Comparison of ENCODE assay signal across 21 mouse cellular contexts in genomic region chr1:68666831-68667601, GRCm38 (mm10).
DNase-seq lines count a peak whose midpoint lies in the region; ATAC-seq and TF ChIP-seq lines count a peak whose summit lies in the region.
"Had no signal": no experiment of that assay in that cellular context is flagged by ENCODE, and none has a peak within 500 bp of the region (broad histone marks: within the 10 kb centered on the region; RNA-seq: fewer than 3 reads in every experiment).

No protein-coding gene starts in this region.

- H3K79me2 ChIP-seq in heart, adult 2 months (replicated peaks; ENCODE audit: control insufficient read depth, insufficient read depth, low read length), result no peaks in the 10 kb centered on the region

- ATAC-seq in forebrain, embryonic 13.5 days, result peak; percentile 94
- ATAC-seq in forebrain, postnatal 0 days, result peak; percentile 86
- no peak for ATAC-seq in granulocyte monocyte progenitor cell, adult 5-6 weeks (replicated peaks; ENCODE audit: poor library complexity, severe bottlenecking)
- ATAC-seq in midbrain, embryonic 16.5 days, result no peak
- ATAC-seq: activated CD4-positive, CD25-positive, alpha-beta regulatory T cell, adult 4 months; hindbrain, postnatal 0 days; Patski had no signal

- H3K4me1 ChIP-seq in forebrain, embryonic 13.5 days, result peaks cover 13% of the 10 kb centered on the region; the same call in 1 of the 2 replicates
- no peaks in the 10 kb centered on the region for H3K4me1 ChIP-seq in forebrain, postnatal 0 days (ENCODE audit: insufficient read depth)
- H3K4me1 ChIP-seq in heart, adult 2 months (ENCODE audit: control insufficient read depth, insufficient read depth, low read length), result no peaks in the 10 kb centered on the region
- no peaks in the 10 kb centered on the region for H3K4me1 ChIP-seq in midbrain, embryonic 16.5 days (ENCODE audit: control insufficient read depth, insufficient read depth, low read length)
- H3K4me1 ChIP-seq: embryonic facial prominence, embryonic 12.5 days; hindbrain, embryonic 13.5 days had no signal

- TF ChIP-seq POLR2A in brain, embryonic 14.5 days (IDR thresholded peaks at IDR 0.05; ENCODE audit: borderline replicate concordance, extremely low read depth, insufficient read depth, insufficient read length, poor library complexity, severe bottlenecking), result no peak
- TF ChIP-seq POLR2A in heart, adult 2 months (IDR thresholded peaks at IDR 0.05; ENCODE audit: insufficient read depth, low read depth, low read length), result no peak

- no peak overlapping the region for H3K9ac ChIP-seq in forebrain, embryonic 13.5 days
- H3K9ac ChIP-seq in forebrain, postnatal 0 days, result no peak overlapping the region
- no peak overlapping the region for H3K9ac ChIP-seq in heart, adult 2 months (ENCODE audit: low read depth, low read length)
- H3K9ac ChIP-seq in midbrain, embryonic 16.5 days (ENCODE audit: low read depth, low read length), result no peak overlapping the region
- H3K9ac ChIP-seq: embryonic facial prominence, embryonic 12.5 days; heart, embryonic 15.5 days; hindbrain, embryonic 13.5 days had no signal

- TF ChIP-seq CTCF in brain, embryonic 14.5 days (IDR thresholded peaks at IDR 0.05; ENCODE audit: borderline replicate concordance, extremely low read depth, insufficient read depth, insufficient read length), result no peak
- TF ChIP-seq CTCF in forebrain, postnatal 0 days (IDR thresholded peaks at IDR 0.05; ENCODE audit: low read depth), result no peak
- TF ChIP-seq CTCF in heart, adult 2 months (IDR thresholded peaks at IDR 0.05), result no peak

- H3K27ac ChIP-seq in forebrain, embryonic 13.5 days, result no peak overlapping the region
- no peak overlapping the region for H3K27ac ChIP-seq in forebrain, postnatal 0 days (ENCODE audit: low read depth, low read length)
- H3K27ac ChIP-seq in heart, adult 2 months, result no peak overlapping the region
- H3K27ac ChIP-seq in midbrain, embryonic 16.5 days (ENCODE audit: low read length), result no peak overlapping the region
- H3K27ac ChIP-seq: embryonic facial prominence, embryonic 12.5 days; heart, embryonic 15.5 days; hindbrain, embryonic 13.5 days; hindbrain, postnatal 0 days had no signal

- DNase-seq in brain, embryonic 14.5 days (ENCODE audit: low read depth), result peak; percentile 84
- peak; percentile 10 for DNase-seq in forebrain, postnatal 0 days
- no peak for DNase-seq in heart, adult 2 months
- DNase-seq: adrenal gland, postnatal 14 days; cerebellum, adult 11 months; cerebellum, adult 8-10 months; cerebellum, postnatal 25 days; gastrocnemius, postnatal 36 days; heart, adult 18-20 months; heart, postnatal 14 days had no signal

- intact Hi-C loops in heart, adult 2 months (cut with DNase I), result no loop called here

- no peaks in the 10 kb centered on the region for H3K36me3 ChIP-seq in forebrain, embryonic 13.5 days (ENCODE audit: poor library complexity, severe bottlenecking)
- H3K36me3 ChIP-seq in forebrain, postnatal 0 days (ENCODE audit: insufficient read depth), result no peaks in the 10 kb centered on the region
- no peaks in the 10 kb centered on the region for H3K36me3 ChIP-seq in heart, adult 2 months (ENCODE audit: control insufficient read depth, insufficient read depth, low read length)
- no peaks in the 10 kb centered on the region for H3K36me3 ChIP-seq in midbrain, embryonic 16.5 days (ENCODE audit: control insufficient read depth, insufficient read depth, low read length)
- H3K36me3 ChIP-seq: embryonic facial prominence, embryonic 12.5 days; heart, embryonic 15.5 days; hindbrain, embryonic 13.5 days had no signal

- WGBS in forebrain, embryonic 13.5 days, result 46% methylated on average over 10 of the region's 10 CpGs
- 35% methylated on average over 10 of the region's 10 CpGs for WGBS in forebrain, postnatal 0 days
- 84% methylated on average over 10 of the region's 10 CpGs for WGBS in heart, adult 2 months
- WGBS in midbrain, embryonic 16.5 days, result 82% methylated on average over 10 of the region's 10 CpGs

- no peak for TF ChIP-seq EP300 in heart, adult 2 months (IDR thresholded peaks at IDR 0.05; ENCODE audit: insufficient read depth, low read depth, low read length)

- H3K9me3 ChIP-seq in forebrain, embryonic 13.5 days (replicated peaks), result no peaks in the 10 kb centered on the region
- H3K9me3 ChIP-seq in forebrain, postnatal 0 days (ENCODE audit: low read length), result no peaks in the 10 kb centered on the region
- H3K9me3 ChIP-seq in midbrain, embryonic 16.5 days (replicated peaks; ENCODE audit: control insufficient read depth, low read length, poor library complexity, severe bottlenecking), result no peaks in the 10 kb centered on the region
- H3K9me3 ChIP-seq: embryonic facial prominence, embryonic 12.5 days; heart, embryonic 15.5 days; hindbrain, embryonic 13.5 days had no signal

- no peak overlapping the region for H3K4me3 ChIP-seq in forebrain, embryonic 13.5 days
- no peak overlapping the region for H3K4me3 ChIP-seq in forebrain, postnatal 0 days (ENCODE audit: low read depth, low read length)
- no peak overlapping the region for H3K4me3 ChIP-seq in heart, adult 2 months
- no peak overlapping the region for H3K4me3 ChIP-seq in midbrain, embryonic 16.5 days (ENCODE audit: low read depth, low read length)
- H3K4me3 ChIP-seq: embryonic facial prominence, embryonic 12.5 days; heart, embryonic 15.5 days; hindbrain, embryonic 13.5 days had no signal

- no peak overlapping the region for H3K4me2 ChIP-seq in forebrain, embryonic 13.5 days
- no peak overlapping the region for H3K4me2 ChIP-seq in forebrain, postnatal 0 days (ENCODE audit: low read depth)
- no peak overlapping the region for H3K4me2 ChIP-seq in midbrain, embryonic 16.5 days (ENCODE audit: low read length)
- H3K4me2 ChIP-seq: embryonic facial prominence, embryonic 12.5 days; heart, embryonic 11.5 days; heart, embryonic 15.5 days; hindbrain, embryonic 13.5 days had no signal

- H3K27me3 ChIP-seq in forebrain, embryonic 13.5 days, result no peaks in the 10 kb centered on the region
- H3K27me3 ChIP-seq in forebrain, postnatal 0 days (ENCODE audit: insufficient read depth, low read length), result no peaks in the 10 kb centered on the region
- no peaks in the 10 kb centered on the region for H3K27me3 ChIP-seq in heart, adult 2 months (ENCODE audit: control insufficient read depth, insufficient read depth, low read length)
- no peaks in the 10 kb centered on the region for H3K27me3 ChIP-seq in midbrain, embryonic 16.5 days (ENCODE audit: control insufficient read depth, insufficient read depth, low read depth, low read length)
- H3K27me3 ChIP-seq: CH12.LX; embryonic facial prominence, embryonic 12.5 days; heart, embryonic 15.5 days; hindbrain, embryonic 13.5 days; Patski had no signal

Comparison
In these comparisons a context has a peak if more than half of its experiments do, and no peak if none do; other contexts are left out.
1. DNase-seq: peak in brain, embryonic 14.5 days (single experiment) and forebrain, postnatal 0 days (single experiment); none in heart, adult 2 months (0 of 2).
2. ATAC-seq: peak in forebrain, embryonic 13.5 days (single experiment) and forebrain, postnatal 0 days (single experiment); none in granulocyte monocyte progenitor cell, adult 5-6 weeks (single experiment) and midbrain, embryonic 16.5 days (single experiment).